Mouse (Mus musculus): Measurements from ENCODE around the gene Polr2c.
"Not testable (repeated sequence)": the region's sequence is repeated elsewhere in the genome, so short reads cannot be mapped to it uniquely, and the experiment has no call there.

The Polr2c gene

DNA sequence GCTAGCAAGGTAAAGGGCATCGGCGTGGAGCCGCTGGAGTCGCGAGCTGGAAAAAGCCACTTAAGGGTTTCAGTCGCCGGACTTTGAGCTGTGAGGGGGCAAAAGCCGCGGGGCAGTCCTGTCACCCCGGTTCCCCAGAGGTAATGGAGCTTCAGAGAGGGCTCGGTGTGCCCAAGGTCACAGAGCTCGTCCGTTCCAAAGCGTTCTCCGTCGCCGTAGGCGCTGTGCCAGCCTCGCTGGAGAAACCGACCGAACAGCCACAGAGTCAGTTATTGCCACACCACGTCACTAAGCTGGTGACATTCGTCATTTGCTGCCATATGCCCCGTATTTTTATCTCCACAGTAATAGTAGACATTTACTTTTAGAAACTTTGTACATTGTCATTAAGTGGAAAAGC lies 18.6 kb upstream of the Polr2c start:
- no peak for DNase-seq (ENCODE audit: low read depth, low spot score)

DNA sequence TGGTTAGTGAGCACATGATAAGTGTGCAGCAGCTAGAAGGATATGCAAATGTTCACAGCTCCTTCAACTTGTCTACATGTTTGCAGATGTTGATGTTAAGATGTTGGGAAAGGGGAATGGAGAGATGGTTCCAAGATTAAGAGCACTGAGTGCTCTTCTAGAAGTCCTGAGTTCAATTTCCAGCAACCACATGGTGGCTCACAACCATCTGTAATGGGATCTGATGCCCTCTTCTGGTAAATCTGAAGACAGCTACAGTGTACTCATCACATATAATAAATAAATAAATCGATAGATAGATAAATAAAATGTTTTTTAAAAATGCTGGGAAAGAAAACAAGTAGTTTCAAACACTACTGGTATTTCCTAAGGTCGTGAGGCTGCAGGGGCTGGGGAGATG lies 16.1 kb upstream of the Polr2c start:
- DNase-seq (ENCODE audit: low read depth, low spot score) = peak; percentile 11

DNA sequence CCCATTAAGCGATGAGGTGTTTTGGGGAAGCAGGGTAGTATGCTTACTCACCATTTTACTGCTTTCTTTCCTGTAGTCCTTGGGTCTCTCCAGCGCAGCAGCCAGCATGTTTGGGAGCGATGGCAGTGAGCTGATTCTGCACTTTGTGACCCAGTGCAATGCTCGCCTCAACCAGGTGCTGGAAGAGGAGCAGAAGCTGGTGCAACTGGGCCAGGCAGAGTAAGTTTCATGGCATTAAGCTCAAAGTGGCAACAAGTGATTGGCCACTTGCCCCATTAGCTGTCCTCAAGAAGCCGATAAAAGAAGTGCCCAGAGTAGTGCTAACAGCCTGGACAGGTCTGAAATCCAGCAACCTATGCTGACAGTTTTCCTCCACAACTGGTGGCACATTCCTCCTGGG lies 7.2 kb upstream of the Polr2c start:
- DNase-seq (ENCODE audit: low read depth, low spot score) = no peak

DNA sequence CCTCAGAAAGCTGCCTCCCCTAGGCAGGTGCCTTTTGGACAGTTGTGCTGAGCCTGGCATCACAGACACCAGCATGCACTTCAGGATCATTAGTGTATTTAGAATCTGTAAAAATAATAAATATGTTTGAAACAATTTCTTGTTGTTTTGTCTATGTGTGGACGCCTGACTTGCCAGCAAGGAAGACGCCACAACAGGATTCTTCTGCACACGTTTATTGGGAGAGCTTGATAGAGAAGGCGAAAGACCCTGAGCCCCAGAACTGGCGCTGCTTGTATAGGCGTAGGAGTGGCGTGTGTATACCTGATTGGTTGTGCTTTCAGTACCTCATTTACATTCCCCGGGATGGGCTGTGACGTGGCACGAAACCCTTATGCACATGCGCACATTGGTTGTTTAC lies 2.5 kb upstream of the Polr2c start:
- not testable (repeated sequence) for DNase-seq (ENCODE audit: low read depth, low spot score)

DNA sequence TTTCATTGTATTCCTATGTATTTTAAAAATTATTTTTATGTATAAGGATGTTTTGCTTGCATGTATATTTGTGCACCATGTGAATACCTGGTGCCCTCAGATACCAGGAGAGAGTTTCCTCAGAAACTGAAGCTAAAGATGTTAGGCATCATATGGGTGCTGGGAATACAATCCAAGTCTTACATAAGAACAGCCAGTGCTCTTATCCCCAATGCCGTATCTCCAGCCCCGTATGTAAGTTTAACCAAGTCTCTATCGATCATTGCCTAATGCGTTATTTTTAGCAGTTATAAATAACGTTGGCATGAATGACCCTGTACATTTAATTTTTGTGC lies 272 bp upstream of the Polr2c start:
- no peak for DNase-seq (ENCODE audit: low read depth, low spot score)

DNA sequence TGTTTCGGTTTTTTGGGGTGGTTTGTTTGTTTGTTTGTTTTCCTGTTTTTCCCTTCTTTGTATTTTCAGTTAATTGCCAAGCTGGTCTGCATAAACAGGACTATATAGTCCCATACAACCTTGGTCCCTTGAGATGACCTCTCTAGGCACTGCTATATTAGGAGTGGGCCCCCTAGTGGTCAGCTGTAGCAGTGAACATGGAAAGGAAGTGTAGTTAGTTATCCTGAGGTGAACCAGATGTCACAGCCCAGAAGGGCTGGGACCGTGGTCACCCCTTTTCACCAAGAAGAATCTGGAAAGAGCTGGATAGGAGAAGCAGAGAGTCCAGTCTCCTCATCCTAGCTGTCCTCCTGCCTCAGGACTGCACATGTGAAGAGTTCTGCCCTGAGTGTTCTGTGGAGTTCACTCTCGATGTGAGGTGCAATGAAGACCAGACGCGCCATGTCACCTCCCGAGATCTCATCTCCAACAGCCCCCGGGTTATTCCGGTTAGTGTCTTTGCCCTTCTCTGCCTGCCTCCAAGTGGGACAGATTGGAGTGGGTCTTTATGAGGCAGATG lies 4.2 kb downstream of the Polr2c start:
- peak; percentile 73 for DNase-seq (ENCODE audit: low read depth, low spot score)

DNA sequence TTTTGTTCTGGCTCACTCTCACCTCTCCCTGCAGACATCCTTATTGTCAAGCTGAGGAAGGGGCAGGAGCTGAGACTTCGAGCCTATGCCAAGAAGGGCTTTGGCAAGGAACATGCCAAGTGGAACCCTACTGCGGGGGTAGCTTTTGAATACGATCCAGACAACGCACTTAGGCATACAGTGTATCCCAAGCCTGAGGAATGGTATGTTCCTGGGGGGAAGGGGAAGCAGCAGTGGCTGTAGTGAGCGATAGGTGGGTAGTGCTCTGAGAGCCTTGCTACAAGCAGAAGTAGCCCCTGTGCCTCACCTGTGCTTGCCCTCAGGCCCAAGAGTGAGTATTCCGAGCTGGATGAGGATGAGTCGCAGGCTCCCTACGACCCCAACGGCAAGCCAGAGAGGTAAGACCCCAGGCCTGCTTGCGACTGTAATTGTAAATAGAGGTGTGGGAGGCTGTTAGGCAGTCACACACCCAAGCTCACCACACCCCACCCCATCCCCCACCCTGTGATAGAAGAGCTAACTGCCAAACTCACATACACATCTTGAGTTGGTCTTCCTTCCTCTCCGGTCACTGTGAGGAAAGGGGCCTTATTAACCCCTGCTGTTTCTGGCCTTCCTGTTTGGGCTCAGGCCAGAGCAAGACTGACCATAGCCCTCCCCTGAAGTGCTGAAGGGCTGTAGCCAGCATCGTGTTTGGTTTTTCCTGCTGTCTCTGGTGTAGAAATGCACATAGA lies 5.4 kb downstream of the Polr2c start:
- DNase-seq (ENCODE audit: low read depth, low spot score) = no peak

DNA sequence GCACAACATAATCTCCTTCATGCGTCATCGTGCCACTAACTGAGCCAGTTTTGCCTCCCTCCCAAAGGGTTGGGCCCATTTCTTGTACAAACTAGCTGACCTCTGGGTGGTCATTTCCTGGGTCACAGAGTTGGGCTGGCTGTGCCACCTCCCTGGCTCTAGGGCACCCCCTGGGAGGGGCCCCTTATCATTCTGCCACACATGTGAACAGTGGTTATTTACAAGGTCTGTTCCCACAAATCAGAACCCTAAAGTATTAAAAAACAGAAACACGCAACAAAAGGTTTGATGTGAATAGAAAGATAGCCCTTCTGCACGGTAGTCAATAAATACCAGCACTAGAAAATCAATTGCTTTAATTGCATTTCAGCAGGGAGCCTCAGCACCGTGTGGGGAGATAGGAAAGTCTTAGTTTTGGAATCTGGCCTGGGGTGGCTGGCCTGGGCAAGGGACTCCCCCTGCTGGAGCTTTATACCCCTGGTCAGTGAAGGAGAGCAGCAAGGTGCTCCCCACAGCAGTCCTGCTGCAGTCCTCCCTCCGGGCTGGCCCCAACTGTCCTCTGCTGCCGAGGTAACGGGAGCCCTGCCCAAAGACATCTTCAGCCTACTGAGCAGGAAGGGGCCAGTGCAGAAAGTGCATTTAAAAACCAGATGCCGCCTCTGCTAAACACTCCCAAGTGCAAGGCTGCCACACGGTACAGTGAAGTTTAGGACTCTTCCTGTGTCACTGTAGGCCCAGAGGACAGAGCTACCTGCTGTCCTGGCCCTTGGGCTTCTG lies 6.8 kb downstream of the Polr2c start:
- DNase-seq (ENCODE audit: low read depth, low spot score) = no peak

DNA sequence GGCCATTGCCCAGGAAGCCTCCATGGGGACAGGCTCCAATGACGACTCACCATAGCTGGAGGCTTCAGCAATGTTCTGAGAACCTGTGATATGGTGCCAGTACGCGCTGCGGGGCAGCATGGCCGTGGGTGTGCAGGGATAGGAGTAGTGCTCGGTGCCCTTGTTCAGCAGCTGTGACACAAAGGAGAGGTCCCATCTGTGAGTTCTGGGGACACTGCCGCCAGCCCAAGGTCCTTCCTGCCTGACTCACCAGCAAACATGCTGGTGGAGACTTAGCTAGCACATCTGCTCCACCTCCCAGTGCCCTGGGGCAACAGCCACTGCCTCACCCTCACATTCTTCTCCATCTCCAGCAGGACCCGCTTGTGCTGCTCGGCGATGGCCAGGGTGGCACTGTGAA lies 8.0 kb downstream of the Polr2c start:
- DNase-seq (ENCODE audit: low read depth, low spot score) = no peak

DNA sequence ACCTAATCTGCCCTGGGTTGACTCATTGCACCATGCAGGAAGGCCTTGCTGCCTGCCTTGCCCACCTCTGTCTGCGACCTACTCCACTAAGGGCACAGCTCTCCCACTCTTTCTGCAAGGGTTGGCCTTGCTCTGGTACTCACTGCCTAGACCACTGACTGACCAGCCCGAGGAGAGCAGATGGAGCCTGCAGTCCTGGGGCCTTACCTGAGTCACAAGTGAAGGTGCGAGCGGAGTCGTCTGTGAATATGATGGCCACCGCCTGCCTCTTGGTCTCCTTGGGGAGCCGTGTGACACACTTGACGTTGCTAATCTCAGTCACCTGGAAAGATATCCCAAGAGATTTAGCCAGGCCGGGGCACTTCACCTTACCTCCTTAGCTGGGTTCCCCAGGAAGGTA lies 9.7 kb downstream of the Polr2c start:
- no peak for DNase-seq (ENCODE audit: low read depth, low spot score)

DNA sequence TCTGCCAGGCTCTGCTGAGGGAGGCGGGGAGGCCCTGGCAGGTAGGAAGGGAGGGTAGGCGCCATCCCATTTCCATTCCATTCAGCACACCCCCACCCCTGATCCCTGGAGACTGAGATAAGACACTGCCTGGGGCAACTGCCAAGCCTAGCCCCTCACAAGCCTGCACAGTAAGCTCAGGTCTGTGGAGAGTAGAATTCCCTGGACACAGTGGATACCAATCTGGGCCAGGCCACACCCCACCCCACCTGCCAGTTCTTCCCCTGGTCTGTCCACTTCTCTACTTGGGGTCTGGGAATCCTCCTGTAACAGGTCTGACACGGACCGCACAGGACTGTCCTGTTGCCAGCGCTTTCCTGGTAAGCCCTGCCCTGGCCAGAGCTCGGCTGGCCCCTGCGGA lies 11.9 kb downstream of the Polr2c start:
- DNase-seq (ENCODE audit: low read depth, low spot score) = no peak

DNA sequence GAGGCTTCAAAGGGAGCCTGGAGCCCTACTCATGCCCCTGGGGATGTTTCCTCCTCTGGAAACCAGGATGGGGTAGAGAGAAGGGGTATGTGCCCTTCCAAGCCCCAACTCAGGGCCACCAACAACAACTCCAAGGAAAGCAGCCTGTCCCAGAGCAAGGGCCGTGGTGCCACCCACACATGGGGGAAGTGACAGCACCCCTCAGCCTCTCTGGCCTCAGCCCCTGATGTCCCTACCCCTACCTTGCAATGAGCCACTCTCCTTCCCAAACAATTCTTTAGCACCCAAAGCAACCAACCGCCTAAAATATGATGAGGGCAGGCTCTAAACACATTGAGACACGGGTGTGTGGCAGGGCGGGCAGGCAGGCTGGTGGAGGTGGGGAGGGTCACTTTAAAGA lies 12.8 kb downstream of the Polr2c start:
- DNase-seq (ENCODE audit: low read depth, low spot score) = no peak

DNA sequence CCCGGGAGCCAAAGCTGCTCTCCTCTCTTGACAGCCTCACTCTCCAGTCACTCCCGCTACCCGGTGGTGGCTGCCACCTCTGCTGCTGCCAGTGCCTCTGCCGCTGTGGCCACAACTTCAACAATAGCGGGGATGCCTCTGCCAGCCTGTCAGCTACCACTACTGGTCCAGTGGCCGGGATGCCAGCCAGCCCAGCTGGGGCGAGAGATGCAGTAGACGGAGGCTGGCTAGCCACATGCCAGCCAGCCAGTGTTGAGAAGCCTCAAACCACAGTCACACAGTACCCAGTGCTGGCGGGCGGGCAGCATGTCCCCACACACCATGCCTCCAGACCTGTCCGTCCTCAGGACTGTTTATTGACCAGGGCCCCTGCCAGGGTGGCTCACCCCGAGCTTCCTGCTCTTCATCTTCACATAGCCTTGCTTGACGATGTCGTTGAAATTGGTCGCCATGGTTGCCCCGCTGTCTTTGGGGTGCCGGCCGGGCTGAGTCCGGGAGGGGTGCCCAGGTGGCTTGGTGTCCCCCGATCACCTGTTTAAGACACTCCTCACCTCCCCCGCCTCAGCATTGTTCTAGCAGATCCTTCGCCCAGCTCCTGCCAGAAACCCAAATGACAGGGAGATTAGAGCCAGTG lies 13.3 kb downstream of the Polr2c start:
- DNase-seq (ENCODE audit: low read depth, low spot score) = no peak

DNA sequence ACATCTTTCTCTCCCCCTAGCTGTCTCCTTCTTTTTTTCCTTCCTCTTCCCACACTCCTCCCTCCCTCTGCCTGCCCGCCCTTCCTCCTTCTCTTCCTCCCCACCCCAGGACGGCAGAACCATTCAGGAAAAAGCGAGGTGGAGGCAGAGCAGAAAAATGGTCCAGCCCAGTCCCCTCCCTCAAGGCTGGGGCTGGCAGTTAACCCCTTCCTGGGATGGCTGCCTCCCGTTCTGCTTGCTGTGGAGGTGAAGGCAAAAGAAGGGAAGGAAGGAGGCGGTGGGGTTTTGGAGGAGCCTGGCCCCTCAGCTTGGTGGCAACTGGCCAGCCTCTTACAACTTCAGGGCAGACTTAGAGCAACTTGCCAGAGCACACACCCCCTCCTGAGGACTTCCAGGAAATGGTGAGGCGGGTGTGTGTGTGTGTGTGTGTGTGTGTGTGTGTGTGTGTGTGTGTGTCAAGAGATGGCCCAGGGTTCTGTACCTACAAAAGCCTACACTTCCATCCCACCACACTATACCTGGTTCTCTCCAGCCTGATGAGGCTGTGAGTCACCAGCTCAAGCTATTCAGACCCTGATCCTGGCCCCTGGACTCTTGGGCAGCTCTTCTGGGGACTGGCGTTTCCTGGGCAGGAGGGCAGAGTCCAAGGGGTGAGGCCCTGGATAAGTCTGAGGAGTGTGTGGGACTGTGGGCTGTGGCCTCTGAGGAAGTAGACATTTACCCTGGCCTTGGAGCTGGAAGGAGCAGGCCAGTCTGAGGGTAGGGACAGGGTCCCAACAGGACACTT lies 14.1 kb downstream of the Polr2c start:
- no peak for DNase-seq (ENCODE audit: low read depth, low spot score)

DNA sequence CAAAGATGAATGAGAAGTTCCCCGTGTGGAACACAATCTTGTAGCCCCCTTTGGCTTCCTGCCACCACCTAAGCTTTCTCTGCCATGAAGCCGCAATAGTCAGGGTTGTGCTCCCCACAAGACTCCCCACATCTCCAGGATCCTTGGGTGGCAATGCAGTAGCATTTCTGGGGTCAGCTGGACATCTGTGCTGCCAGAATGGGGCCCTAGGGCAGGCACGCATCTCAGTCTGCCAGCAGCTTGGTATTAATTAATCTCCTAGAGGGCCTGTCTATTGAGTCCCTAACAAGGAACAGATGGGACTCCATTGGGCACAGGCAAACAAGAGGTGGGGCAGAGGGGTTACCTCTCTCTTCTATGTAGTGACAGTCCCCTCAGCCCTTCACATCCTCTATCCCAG lies 14.9 kb downstream of the Polr2c start:
- DNase-seq (ENCODE audit: low read depth, low spot score) = no peak

DNA sequence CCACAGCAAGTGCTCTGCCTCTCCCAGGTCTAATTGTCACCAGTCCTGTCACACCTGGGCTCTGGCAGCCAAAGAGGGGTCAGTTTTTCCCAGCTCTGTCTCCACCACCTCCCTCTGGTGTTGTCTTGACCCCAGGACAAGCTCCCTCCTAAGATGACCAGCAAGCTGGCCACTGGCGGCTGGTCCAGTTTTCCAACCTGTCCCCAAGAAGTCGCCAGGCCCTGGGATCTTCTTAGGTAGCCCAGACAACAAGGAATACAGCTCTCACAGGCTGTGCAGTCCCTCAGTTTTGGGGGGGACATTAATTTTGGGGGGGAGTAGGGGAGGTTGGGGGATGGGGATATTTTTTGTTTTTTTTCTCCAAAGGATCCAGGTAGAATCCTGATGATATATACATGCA lies 15.3 kb downstream of the Polr2c start:
- no peak for DNase-seq (ENCODE audit: low read depth, low spot score)

DNA sequence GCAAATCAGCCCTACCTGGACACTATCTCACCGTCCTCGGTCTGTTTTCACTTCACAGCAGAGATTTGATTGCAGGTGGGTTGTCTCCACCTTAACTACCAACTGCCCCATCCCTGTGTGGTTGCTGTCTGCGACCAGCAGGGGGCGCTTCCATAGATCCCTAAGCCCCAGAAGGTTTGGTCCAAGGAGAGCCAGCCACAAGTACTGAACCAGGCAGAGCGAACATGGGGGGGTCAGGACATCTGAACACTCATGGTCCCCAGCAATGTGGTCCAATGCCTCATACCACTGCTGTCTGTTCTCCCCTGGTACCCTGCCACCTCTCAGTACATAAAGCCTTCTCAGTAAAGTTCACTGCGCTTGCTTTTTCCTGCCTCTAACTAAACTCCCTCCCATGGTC lies 17.1 kb downstream of the Polr2c start:
- DNase-seq (ENCODE audit: low read depth, low spot score) = peak; percentile 73

DNA sequence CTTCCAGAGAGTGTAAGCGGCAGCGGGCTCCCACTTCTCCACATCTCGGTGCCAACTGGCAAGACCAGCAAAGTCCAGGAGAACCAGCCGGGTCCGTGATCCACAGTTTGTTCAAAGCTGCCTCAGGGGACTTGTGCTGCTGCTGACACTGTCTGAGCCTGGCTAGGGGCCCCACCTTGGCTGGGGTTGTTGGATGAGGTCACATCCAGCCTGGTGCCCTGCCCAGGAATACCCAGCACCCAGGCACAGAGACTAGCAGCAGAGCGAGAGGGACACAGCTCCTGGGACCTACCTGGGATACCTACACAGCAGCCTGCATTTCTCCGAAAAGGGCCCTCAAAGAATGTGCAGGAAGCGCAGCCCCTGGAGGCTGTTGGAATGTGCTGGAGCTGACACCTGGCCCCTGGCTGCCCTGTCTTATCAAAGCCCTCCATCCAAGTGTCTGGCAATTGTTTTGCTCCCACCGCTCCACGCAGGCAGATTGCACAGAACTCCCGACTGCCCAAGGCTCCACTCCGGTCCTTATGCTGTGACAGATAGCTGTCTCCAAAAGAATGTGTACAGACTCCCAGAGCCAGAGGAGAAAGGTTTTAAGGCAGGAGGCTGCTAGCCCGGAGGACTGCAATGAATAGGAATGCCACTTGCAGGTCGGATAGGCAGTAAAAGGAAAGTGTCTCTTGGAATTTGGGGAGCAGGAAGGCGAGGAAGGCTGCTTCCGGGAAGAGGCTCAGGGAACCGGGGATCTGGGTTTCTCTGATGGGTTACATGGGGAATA lies 18.0 kb downstream of the Polr2c start:
- DNase-seq (ENCODE audit: low read depth, low spot score) = no peak

DNA sequence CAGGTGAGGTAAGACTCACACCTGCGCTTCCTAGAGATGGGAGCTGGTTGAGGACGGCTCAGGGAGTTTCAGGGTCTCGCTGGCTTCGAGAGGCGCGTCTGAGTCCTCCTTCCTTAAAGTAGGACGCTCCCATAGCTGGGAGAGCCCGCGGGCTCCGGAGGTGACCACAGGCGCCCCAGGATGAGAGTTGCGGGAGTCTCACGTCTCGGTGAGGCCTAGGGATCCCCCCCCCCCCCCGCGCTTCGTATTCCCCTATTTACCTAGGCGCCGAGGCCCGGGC lies 18.6 kb downstream of the Polr2c start:
- DNase-seq (ENCODE audit: low read depth, low spot score) = no peak

DNA sequence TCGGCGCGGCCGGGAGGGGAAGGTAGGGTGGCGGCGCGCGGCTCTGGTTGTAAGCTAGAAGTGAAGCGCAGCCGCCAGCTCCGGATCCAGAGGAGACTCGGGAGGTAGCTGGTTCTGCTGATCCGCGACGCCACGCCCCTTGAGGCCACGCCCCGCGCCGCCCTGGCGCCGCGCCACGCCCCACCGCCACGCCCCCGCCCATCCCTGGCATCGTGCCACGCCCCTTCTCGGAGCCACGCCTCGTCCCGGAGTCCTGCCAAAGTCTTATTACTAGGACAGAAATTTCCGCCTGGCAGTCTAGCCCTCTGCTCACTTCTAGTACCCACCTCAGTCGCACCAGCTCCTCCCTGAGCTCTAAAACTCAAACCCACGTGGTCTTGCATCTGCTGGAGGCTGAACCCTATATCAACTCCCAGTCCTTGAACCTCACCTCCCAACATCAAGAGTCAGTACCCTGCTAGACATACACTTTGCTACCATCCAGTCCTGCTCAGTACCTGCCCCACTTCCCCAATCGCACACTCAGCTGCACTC lies 19.0 kb downstream of the Polr2c start, which contains the start of gene Dok4:
Dok4 (minus strand) TSS at position 134 of the 534 bp plus-strand sequence.
- DNase-seq (ENCODE audit: low read depth, low spot score) = peak; percentile 88

DNA sequence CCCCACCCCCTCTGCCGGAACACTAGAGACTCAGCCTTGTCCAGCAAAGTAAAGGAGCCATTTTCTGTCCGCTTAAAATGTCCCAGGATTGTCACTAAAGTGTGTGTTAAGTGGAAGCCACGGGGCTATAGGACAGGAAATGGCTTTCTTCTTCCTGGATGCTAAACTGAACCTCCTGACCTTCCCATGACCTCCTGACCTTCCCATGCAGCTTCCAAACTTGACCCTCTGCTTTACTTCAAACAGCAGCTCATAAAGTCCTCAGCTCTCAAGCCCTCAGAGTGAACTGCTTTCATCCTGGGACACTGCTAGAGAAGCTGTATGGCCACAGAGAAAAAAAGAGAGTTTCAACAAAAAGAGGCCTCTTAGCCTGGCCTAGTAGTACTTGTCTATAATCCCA lies 19.6 kb downstream of the Polr2c start:
- no peak for DNase-seq (ENCODE audit: low read depth, low spot score)

All from A20 (cell line).